Mouse (Mus musculus): ENCODE measurements at regions not wholly inside any gene's neighbourhood (a gene's known extent, or its start where the extent isn't known, plus 50 kb on each side); places are given as distances from the start of the nearest gene placed in this dataset.

DNA sequence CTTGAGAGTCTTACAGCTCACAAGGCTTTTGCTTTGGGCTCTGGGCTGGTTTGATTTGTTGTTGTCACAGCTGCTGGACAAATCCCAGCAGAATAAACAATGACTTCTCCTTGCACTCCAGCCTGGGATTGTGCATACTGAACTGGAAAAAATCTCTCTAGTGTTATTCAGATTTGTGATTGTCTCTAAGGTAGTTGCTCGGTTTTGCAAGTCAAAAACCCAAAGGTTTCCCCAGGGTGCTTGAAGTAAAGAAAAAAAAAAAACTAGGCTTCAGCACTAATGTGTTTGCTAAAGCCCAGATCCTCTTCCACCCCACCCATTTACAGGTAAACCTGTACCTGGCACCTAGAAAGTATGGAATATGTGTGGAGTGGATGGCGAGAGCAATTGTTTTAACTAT is 149.5 kb upstream of the Spef2 start:
- no peak for DNase-seq

- no peak for DNase-seq
Observed at GRCm38 (mm10) chr15:9893146-9893545, 144.5 kb upstream of the Spef2 start.

- no peak for DNase-seq
Observed at GRCm38 (mm10) chr15:9892208-9892607, 143.5 kb upstream of the Spef2 start.

- DNase-seq: no peak
Observed at GRCm38 (mm10) chr15:9891446-9891845, 142.8 kb upstream of the Spef2 start.

GRCm38 (mm10) chr15:9875776-9876175 is 127.1 kb upstream of the Spef2 start:
- DNase-seq: no peak

- no peak for DNase-seq
Observed at GRCm38 (mm10) chr15:9870126-9870525, 121.5 kb upstream of the Spef2 start.

DNA sequence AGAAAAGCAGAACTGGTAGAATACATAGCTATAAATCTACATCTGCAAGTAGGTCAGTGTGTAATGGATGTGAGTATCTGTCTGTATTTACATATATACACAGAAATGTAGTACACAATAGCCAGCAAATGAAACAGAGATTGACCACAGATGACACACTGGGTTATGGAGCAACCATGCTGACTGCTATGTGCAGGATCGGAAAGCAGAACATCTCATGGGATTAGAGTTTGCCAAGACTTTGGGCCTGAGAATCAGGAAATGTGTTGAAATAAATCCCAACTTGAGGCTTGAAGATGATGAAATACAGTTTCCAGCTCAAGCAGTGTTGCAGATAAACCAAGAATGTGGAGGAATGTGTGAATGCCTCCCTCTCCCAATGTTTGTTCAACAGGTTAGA is 116.1 kb upstream of the Spef2 start:
- DNase-seq: no peak

GRCm38 (mm10) chr15:9861825-9862224 is 113.2 kb upstream of the Spef2 start:
- DNase-seq: no peak

DNA sequence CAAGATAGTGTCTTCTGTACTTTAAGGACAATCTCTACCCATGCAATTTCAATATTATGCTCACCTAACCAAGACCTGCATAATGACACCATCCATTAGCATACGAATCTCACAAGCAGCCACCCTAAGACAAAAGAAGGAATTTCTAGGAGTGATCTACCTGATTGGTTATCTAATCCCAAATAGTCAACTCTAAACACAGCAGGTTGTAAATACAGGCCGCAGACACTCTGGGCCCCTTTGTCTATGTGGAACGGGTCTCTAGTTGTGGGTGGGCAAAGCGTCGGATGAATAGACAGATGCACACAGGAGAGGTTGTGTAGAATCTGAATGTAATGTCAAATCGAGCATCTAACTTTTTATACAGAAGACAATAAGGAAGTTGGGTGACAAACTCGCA is 91.0 kb upstream of the Spef2 start:
- DNase-seq: no peak

- DNase-seq: peak in 1 of 2 experiments; percentile 5
Observed at GRCm38 (mm10) chr15:9835096-9835495, 86.4 kb upstream of the Spef2 start.

- DNase-seq: no peak
Observed at GRCm38 (mm10) chr15:9804469-9804868, 55.8 kb upstream of the Spef2 start.
